Mouse (Mus musculus): ENCODE data around the gene Htr7. TPM values are rescaled to one million over a fixed set of nuclear protein-coding genes. Genes with fewer than 3 reads are reported as not detected.

The Htr7 gene
- polyA plus RNA-seq, 1 experiment: 0.37 TPM

DNA sequence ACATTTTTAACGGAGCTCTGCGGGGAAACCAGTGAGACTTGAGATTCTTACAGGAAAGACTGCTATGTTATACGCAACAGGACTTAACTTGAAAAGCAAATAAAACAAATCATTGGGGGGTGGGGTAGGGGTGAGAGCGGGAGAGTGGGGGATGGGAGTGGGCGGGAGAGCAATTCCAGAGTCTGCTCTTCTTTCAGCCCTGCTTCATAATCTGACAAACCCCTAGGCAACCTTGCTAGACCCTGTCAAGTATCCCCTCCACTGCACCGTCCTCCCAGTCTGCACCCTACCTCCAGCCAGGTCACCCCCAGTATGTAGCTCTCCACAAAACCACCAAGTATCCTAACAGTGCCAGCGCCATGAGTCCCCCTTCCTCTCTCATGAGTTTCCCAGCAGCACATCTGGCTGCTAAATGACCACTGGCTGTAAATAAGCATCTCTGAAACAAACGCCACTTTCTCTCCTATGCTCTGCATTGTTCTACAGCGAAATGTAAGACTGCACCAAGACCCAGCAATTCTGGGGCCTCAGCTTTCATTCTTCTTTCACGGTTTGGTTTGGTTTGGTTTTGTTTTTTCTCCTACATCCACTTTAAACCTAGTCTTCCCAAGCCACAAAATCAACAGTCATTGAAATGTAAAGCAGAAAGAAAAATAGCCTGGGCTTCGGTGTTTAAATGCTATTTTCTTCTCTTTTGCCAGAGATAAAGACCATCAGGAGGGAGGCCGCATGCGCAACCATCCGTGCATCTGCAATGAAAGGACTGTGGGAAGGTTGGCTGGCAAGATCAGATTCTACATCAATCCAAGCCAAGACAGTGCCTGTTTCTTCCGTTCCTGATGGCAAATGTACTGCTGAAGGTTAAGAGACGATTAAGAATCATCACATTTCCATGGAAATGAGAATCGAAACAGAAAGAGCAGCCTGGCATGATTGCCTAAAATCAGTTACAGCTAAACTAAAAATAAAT lies 54.5 kb downstream of the Htr7 start:
- Histone ChIP-seq H3ac (ENCODE audit: control insufficient read depth, insufficient read length) (no peak overlapping the region), H3K79me2 (ENCODE audit: control insufficient read depth, insufficient read depth) (no peaks in the 10 kb centered on the region), H3K36me3 (ENCODE audit: control insufficient read depth, insufficient read depth) (no peaks in the 10 kb centered on the region), H3K4me2 (ENCODE audit: low read depth) (no peak overlapping the region), H3K4me3 (no peak overlapping the region), H3K27me3 (ENCODE audit: control insufficient read depth, insufficient read depth, insufficient read length) (no peaks in the 10 kb centered on the region)
- TF ChIP-seq TCF3 (IDR thresholded peaks at IDR 0.05; ENCODE audit: insufficient read length, low read depth) (no peak), CEBPB (IDR thresholded peaks at IDR 0.05; ENCODE audit: insufficient read depth, poor library complexity, severe bottlenecking) (no peak), USF1 (IDR thresholded peaks at IDR 0.05; ENCODE audit: low read depth) (no peak), MYOG (IDR thresholded peaks at IDR 0.05; ENCODE audit: control insufficient read depth in 1 of 3, insufficient read depth in 1 of 3, insufficient read length in 2 of 3, low read depth in 2 of 3) (no peak), MAX (IDR thresholded peaks at IDR 0.05; ENCODE audit: low read depth) (no peak)

GRCm38 (mm10) chr19:36001512-36001911 lies 55.8 kb downstream of the Htr7 start:
- no peaks in the 10 kb centered on the region for H3K27me3 ChIP-seq (ENCODE audit: control insufficient read depth, insufficient read depth, insufficient read length)
- no peaks in the 10 kb centered on the region for H3K79me2 ChIP-seq (ENCODE audit: control insufficient read depth, insufficient read depth)
- H3ac ChIP-seq (ENCODE audit: control insufficient read depth, insufficient read length): no peak overlapping the region
- TF ChIP-seq TCF3 (IDR thresholded peaks at IDR 0.05; ENCODE audit: insufficient read length, low read depth): no peak
- H3K36me3 ChIP-seq (ENCODE audit: control insufficient read depth, insufficient read depth): no peaks in the 10 kb centered on the region
- H3K4me3 ChIP-seq: no peak overlapping the region
- H3K4me2 ChIP-seq (ENCODE audit: low read depth): no peak overlapping the region

DNA sequence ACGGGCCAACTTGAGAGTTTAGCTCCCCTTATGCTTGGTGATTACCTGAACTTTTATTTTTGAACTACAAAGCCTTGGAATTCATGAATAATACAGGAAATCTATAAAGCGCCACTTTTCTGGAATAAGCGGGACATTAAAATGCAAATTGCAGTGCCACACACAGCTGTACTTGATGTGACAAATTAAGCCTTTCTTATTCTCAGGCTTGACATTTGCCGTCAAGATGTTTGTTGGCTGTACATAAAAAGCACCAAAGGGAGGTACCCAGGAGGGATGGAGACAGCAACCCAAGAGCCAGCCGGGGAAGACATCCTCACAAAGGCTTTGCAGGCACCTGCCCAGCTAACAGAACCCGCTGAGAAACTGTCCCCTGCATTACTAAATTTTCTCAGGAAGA lies 56.4 kb downstream of the Htr7 start:
- Histone ChIP-seq H3K27me3 (ENCODE audit: control insufficient read depth, insufficient read depth, insufficient read length) (no peaks in the 10 kb centered on the region), H3K36me3 (ENCODE audit: control insufficient read depth, insufficient read depth) (no peaks in the 10 kb centered on the region), H3K4me2 (ENCODE audit: low read depth) (no peak overlapping the region), H3ac (ENCODE audit: control insufficient read depth, insufficient read length) (no peak overlapping the region), H3K4me3 (no peak overlapping the region), H3K79me2 (ENCODE audit: control insufficient read depth, insufficient read depth) (no peaks in the 10 kb centered on the region)
- TF ChIP-seq MYOD1 (IDR thresholded peaks at IDR 0.05; ENCODE audit: control insufficient read depth in 1 of 3, insufficient read length in 2 of 3, low read depth in 2 of 3) (no peak), TCF12 (IDR thresholded peaks at IDR 0.05; ENCODE audit: insufficient read depth, poor library complexity, severe bottlenecking) (no peak), SRF (IDR thresholded peaks at IDR 0.05; ENCODE audit: control insufficient read depth, insufficient read length, low read depth) (no peak), E2F4 (IDR thresholded peaks at IDR 0.05; ENCODE audit: insufficient read depth) (no peak), REST (IDR thresholded peaks at IDR 0.05; ENCODE audit: insufficient read depth, insufficient read length) (no peak), MYOG (IDR thresholded peaks at IDR 0.05; ENCODE audit: control insufficient read depth in 1 of 3, insufficient read depth in 1 of 3, insufficient read length in 2 of 3, low read depth in 2 of 3) (no peak), USF1 (IDR thresholded peaks at IDR 0.05; ENCODE audit: low read depth) (no peak), POLR2AphosphoS2 (IDR thresholded peaks at IDR 0.05; ENCODE audit: insufficient read length, low read depth) (no peak), MAX (IDR thresholded peaks at IDR 0.05; ENCODE audit: low read depth) (no peak), CEBPB (IDR thresholded peaks at IDR 0.05; ENCODE audit: insufficient read depth, poor library complexity, severe bottlenecking) (no peak), TCF3 (IDR thresholded peaks at IDR 0.05; ENCODE audit: insufficient read length, low read depth) (no peak), POLR2A (IDR thresholded peaks at IDR 0.05; ENCODE audit: insufficient read length, low read depth) (no peak)

DNA sequence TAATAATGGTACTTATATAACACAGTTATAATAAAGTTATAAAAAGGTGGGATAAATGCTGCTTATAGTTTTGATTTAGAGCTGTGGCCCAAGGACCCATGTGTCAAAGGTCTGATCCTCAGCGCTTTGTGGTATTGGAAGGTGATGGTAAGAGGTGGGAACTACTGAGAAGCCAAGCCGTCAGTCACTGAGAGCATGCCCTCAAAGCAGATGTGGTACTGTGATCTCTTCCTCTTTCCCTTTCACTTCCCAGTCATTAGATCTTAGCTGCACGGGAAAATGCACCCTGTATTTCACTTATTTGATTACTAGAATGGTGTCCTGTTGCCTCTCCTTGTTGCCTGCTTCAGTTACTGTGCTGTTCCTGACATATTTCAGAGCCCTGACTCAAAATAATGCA lies 59.9 kb downstream of the Htr7 start:
- TF ChIP-seq USF1 (IDR thresholded peaks at IDR 0.05; ENCODE audit: low read depth): no peak
- no peak for TF ChIP-seq POLR2AphosphoS2 (IDR thresholded peaks at IDR 0.05; ENCODE audit: insufficient read length, low read depth)
- no peak for TF ChIP-seq MYOD1 (IDR thresholded peaks at IDR 0.05; ENCODE audit: control insufficient read depth in 1 of 3, insufficient read length in 2 of 3, low read depth in 2 of 3)
- no peak for TF ChIP-seq POLR2A (IDR thresholded peaks at IDR 0.05; ENCODE audit: insufficient read length, low read depth)
- TF ChIP-seq TCF3 (IDR thresholded peaks at IDR 0.05; ENCODE audit: insufficient read length, low read depth): no peak
- TF ChIP-seq REST (IDR thresholded peaks at IDR 0.05; ENCODE audit: insufficient read depth, insufficient read length): no peak
- TF ChIP-seq MYOG (IDR thresholded peaks at IDR 0.05; ENCODE audit: control insufficient read depth in 1 of 3, insufficient read depth in 1 of 3, insufficient read length in 2 of 3, low read depth in 2 of 3): no peak
- no peak for TF ChIP-seq MAX (IDR thresholded peaks at IDR 0.05; ENCODE audit: low read depth)
- no peak for TF ChIP-seq SRF (IDR thresholded peaks at IDR 0.05; ENCODE audit: control insufficient read depth, insufficient read length, low read depth)
- TF ChIP-seq CEBPB (IDR thresholded peaks at IDR 0.05; ENCODE audit: insufficient read depth, poor library complexity, severe bottlenecking): no peak
- no peak for TF ChIP-seq E2F4 (IDR thresholded peaks at IDR 0.05; ENCODE audit: insufficient read depth)
- no peak for TF ChIP-seq TCF12 (IDR thresholded peaks at IDR 0.05; ENCODE audit: insufficient read depth, poor library complexity, severe bottlenecking)
- no peak overlapping the region for H3ac ChIP-seq (ENCODE audit: control insufficient read depth, insufficient read length)
- no peak overlapping the region for H3K4me2 ChIP-seq (ENCODE audit: low read depth)
- H3K36me3 ChIP-seq (ENCODE audit: control insufficient read depth, insufficient read depth): no peaks in the 10 kb centered on the region
- no peaks in the 10 kb centered on the region for H3K79me2 ChIP-seq (ENCODE audit: control insufficient read depth, insufficient read depth)
- H3K27me3 ChIP-seq (ENCODE audit: control insufficient read depth, insufficient read depth, insufficient read length): no peaks in the 10 kb centered on the region
- no peak overlapping the region for H3K4me3 ChIP-seq

DNA sequence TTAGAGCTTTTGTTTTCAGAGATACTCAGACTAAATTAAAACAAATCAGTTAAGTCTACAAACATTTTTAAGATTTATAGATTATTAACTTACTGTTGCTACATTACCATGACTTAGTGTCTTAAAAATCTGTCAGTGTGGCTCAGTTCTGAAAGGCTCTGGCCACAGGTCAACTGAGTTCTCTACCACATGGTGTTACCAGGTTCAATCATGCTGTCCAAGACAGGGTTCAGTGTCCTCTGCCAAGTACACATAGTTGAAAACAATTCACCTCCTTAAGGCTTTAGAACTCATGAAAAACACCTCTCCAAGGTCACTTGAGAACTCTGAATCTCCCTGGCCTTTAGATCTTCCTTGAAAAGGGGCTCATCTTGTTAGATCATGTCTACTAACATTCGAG lies 69.8 kb downstream of the Htr7 start:
- no peaks in the 10 kb centered on the region for H3K79me2 ChIP-seq (ENCODE audit: control insufficient read depth, insufficient read depth)
- no peaks in the 10 kb centered on the region for H3K27me3 ChIP-seq (ENCODE audit: control insufficient read depth, insufficient read depth, insufficient read length)
- no peak overlapping the region for H3K4me2 ChIP-seq (ENCODE audit: low read depth)
- TF ChIP-seq REST (IDR thresholded peaks at IDR 0.05; ENCODE audit: insufficient read depth, insufficient read length): no peak
- TF ChIP-seq MAX (IDR thresholded peaks at IDR 0.05; ENCODE audit: low read depth): no peak
- no peak for TF ChIP-seq SRF (IDR thresholded peaks at IDR 0.05; ENCODE audit: control insufficient read depth, insufficient read length, low read depth)
- TF ChIP-seq TCF12 (IDR thresholded peaks at IDR 0.05; ENCODE audit: insufficient read depth, poor library complexity, severe bottlenecking): no peak
- TF ChIP-seq POLR2A (IDR thresholded peaks at IDR 0.05; ENCODE audit: insufficient read length, low read depth): no peak
- no peak for TF ChIP-seq MYOD1 (IDR thresholded peaks at IDR 0.05; ENCODE audit: control insufficient read depth in 1 of 3, insufficient read length in 2 of 3, low read depth in 2 of 3)
- TF ChIP-seq E2F4 (IDR thresholded peaks at IDR 0.05; ENCODE audit: insufficient read depth): no peak
- TF ChIP-seq MYOG (IDR thresholded peaks at IDR 0.05; ENCODE audit: control insufficient read depth in 1 of 3, insufficient read depth in 1 of 3, insufficient read length in 2 of 3, low read depth in 2 of 3): no peak
- TF ChIP-seq POLR2AphosphoS2 (IDR thresholded peaks at IDR 0.05; ENCODE audit: insufficient read length, low read depth): no peak
- no peak for TF ChIP-seq USF1 (IDR thresholded peaks at IDR 0.05; ENCODE audit: low read depth)
- TF ChIP-seq CEBPB (IDR thresholded peaks at IDR 0.05; ENCODE audit: insufficient read depth, poor library complexity, severe bottlenecking): no peak
- TF ChIP-seq TCF3 (IDR thresholded peaks at IDR 0.05; ENCODE audit: insufficient read length, low read depth): no peak
- no peak overlapping the region for H3ac ChIP-seq (ENCODE audit: control insufficient read depth, insufficient read length)
- H3K36me3 ChIP-seq (ENCODE audit: control insufficient read depth, insufficient read depth): no peaks in the 10 kb centered on the region
- no peak overlapping the region for H3K4me3 ChIP-seq
